Mouse (Mus musculus): ENCODE data around the gene Zfp451. TPM values are rescaled to one million over a fixed set of nuclear protein-coding genes. Genes with fewer than 3 reads are reported as not detected.

Zfp451 gene
- total RNA-seq (2023; ENCODE audit: inconsistent age), result 40.4 to 47.3 TPM (median 42.2 TPM) in 4 replicates

DNA sequence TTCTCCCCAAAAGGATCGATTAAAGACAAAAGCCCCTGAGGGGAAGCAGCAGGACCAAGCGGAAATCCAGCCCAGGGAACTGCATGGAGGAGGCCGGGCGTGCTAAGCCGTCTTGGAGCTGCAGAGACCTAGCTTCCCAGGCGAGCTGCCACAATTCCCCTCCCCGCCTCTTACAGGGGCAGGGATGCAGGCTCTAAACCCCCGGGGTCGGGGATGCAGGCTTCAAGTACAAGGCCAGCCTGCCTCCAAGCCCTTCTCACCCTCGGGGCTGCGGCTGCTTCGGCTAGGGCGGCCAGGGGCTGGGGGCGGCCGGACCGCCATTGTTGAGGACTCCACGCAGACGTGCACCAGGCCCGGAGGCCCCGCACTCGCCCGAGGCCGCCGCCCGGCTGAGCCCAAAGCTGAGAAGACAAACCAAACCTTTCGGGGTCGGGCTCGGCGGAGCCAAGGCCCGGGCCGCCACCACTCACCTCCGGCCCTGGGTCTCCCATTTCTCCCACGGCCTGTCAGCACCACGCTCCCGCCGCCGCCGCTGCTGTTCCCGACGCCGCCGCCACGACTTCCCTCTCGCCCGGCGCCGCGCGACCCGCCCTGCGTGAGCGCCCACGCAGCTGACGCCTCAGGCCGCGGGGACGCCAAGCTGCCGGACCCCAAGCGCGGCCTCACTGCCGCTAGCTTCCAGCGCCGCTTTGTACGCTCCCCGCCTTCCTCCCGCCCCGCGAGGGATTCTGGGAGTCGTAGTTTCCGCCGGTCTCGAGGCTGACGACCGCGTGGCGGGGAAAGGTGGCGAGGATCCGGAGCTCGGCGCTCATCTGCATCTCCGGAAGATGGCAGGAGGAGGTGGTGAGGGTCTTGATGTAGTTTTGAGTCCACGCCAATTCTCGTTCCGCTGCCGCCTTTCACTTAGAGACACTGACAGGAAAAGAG lies at the start of gene Zfp451:
Zfp451 (minus strand) TSS at position 728 of the 927 bp plus-strand sequence.

GRCm38 (mm10) chr1:33757491-33758041 lies 56.8 kb downstream of the Zfp451 start, which contains the start of gene Bag2:
Bag2 (minus strand) TSS chr1:33757795.

DNA sequence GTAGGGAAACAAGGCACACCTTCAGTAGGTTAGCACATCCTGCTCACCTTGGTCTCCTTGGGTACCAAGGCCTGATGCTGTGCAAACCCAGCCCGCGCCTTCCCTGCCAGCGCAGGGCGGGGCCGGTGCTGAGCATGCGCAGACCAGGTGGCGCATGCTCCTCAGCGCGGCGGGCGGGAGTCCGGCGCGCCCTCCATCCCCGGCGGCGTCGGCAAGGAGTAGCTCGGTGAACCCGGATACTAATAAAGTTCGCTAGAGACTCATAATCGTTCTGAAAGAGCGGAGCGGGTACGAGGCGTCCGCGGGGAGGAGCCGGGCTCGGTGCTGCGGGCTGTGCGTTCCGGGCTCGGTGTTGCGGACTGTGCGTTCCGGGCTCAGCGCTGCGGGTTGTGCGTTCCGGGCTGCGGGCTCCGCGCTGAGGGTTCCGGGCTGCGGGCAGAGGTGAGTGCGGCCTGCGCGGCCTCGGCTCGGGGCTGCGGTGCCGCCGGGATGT lies 94.6 kb downstream of the Zfp451 start, which contains the start of gene Rab23:
Rab23 (plus strand) TSS at position 155 of the 493 bp plus-strand sequence.

Other genes starting within 250 kb of the Zfp451 start
- 13.8 to 16.2 TPM (median 14.9 TPM) in 4 replicates for gene Prim2, start 144.8 kb downstream of the Zfp451 start, total RNA-seq (2023; ENCODE audit: inconsistent age)
- 3.3 to 8.0 TPM (median 4.2 TPM) in 4 replicates for gene Rab23, start 94.7 kb downstream of the Zfp451 start, total RNA-seq (2023; ENCODE audit: inconsistent age)
- gene Bag2, start 56.8 kb downstream of the Zfp451 start, total RNA-seq (2023; ENCODE audit: inconsistent age), result 1.8 to 3.0 TPM (median 2.3 TPM) in 4 replicates
- 1.4 to 3.8 TPM (median 3.0 TPM) in 4 replicates for gene Bend6, start 93.2 kb upstream of the Zfp451 start, total RNA-seq (2023; ENCODE audit: inconsistent age)
- gene Dst, start 93.6 kb upstream of the Zfp451 start, total RNA-seq (2023; ENCODE audit: inconsistent age), result 1.8 to 3.1 TPM (median 2.1 TPM) in 4 replicates